Mouse (Mus musculus): ENCODE measurements around the gene Pip4k2a. TPM values are rescaled to one million over a fixed set of nuclear protein-coding genes. Genes with fewer than 3 reads are reported as not detected.
"Not testable (repeated sequence)": the region's sequence is repeated elsewhere in the genome, so short reads cannot be mapped to it uniquely, and the experiment has no call there.

The Pip4k2a gene
- polyA plus RNA-seq (2012; rRNA removed), result 6.9 and 9.5 TPM in 2 replicates

GRCm38 (mm10) chr2:18998054-18998478 is at the start of gene Pip4k2a, which contains the start of gene 4930426L09Rik:
Pip4k2a (minus strand) TSS chr2:18998126.
4930426L09Rik (plus strand) TSS chr2:18998343.
- peak within 1 kb of the TSS; percentile 94 for H3K4me3 ChIP-seq (replicated peaks; ENCODE audit: extremely low read depth, low read depth, low read length)
- H3K4me1 ChIP-seq (ENCODE audit: control insufficient read depth, insufficient read depth, low read length), result no peaks in the 10 kb centered on the region; the same call in 1 of the 2 replicates
- under 1% methylated on average over 64 of the region's 66 CpGs for WGBS
- DNase-seq, result peak; percentile 89
- TF ChIP-seq CTCF (IDR thresholded peaks at IDR 0.05; ENCODE audit: insufficient read depth, low read length) (no peak), POLR2A (IDR thresholded peaks at IDR 0.05; ENCODE audit: borderline replicate concordance, extremely low read depth, low read depth, low read length) (peak; percentile 75)

DNA sequence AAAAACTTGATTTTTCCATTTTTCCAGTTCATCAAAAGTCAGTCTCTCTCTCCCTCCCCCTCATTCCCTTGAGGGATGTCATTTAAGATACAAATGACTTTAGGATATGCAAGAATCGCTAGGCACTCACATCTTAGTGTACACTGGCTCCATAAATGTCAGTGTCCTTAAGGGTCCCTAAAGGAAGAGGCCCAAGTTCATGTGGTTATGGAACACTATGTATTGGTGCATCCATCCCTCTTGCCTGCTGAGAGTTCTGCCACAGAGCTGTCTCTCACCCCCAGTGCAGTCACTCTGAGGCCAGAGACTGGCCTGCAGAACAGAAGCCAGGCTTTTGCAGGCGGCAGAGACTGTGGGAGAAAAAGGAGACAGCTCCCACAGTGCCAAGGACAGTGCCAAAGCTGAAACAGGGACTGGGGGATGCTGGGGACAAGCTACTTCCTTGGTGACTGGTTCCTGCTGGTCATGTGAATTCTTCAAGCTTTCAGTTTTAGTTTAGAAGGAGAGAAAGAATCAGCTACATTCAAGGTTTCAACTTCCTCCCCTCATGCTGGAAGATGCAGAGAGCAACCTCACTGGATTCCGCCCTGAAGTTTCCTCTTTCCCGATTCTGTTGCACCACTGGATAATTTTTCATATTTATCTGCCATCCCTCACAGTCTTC is 40.1 kb upstream of the Pip4k2a start:
- no peak for DNase-seq
- 39% methylated on average over 4 of the region's 4 CpGs for WGBS
- TF ChIP-seq CTCF (IDR thresholded peaks at IDR 0.05; ENCODE audit: insufficient read depth, low read length), result no peak
- TF ChIP-seq POLR2A (IDR thresholded peaks at IDR 0.05; ENCODE audit: borderline replicate concordance, extremely low read depth, low read depth, low read length), result no peak
- H3K4me1 ChIP-seq (ENCODE audit: control insufficient read depth, insufficient read depth, low read length), result peaks cover 4% of the 10 kb centered on the region; the same call in 1 of the 2 replicates
- H3K4me3 ChIP-seq (replicated peaks; ENCODE audit: extremely low read depth, low read depth, low read length), result no peak overlapping the region

GRCm38 (mm10) chr2:19037430-19037829 is 39.5 kb upstream of the Pip4k2a start:
- 21% methylated on average over 4 of the region's 4 CpGs for WGBS
- Histone ChIP-seq H3K4me1 (ENCODE audit: control insufficient read depth, insufficient read depth, low read length) (peaks cover 4% of the 10 kb centered on the region; the same call in 1 of the 2 replicates), H3K4me3 (replicated peaks; ENCODE audit: extremely low read depth, low read depth, low read length) (no peak overlapping the region)
- TF ChIP-seq POLR2A (IDR thresholded peaks at IDR 0.05; ENCODE audit: borderline replicate concordance, extremely low read depth, low read depth, low read length) (no peak), CTCF (IDR thresholded peaks at IDR 0.05; ENCODE audit: insufficient read depth, low read length) (no peak)
- no peak for DNase-seq

GRCm38 (mm10) chr2:19024807-19025206 is 26.9 kb upstream of the Pip4k2a start:
- H3K4me3 ChIP-seq (replicated peaks; ENCODE audit: extremely low read depth, low read depth, low read length), result no peak overlapping the region
- TF ChIP-seq POLR2A (IDR thresholded peaks at IDR 0.05; ENCODE audit: borderline replicate concordance, extremely low read depth, low read depth, low read length), result no peak
- no peak for TF ChIP-seq CTCF (IDR thresholded peaks at IDR 0.05; ENCODE audit: insufficient read depth, low read length)
- no peaks in the 10 kb centered on the region for H3K4me1 ChIP-seq (ENCODE audit: control insufficient read depth, insufficient read depth, low read length)
- no peak for DNase-seq
- WGBS, result 37% methylated on average over 2 of the region's 2 CpGs

- Histone ChIP-seq H3K4me1 (ENCODE audit: control insufficient read depth, insufficient read depth, low read length) (no peaks in the 10 kb centered on the region), H3K4me3 (replicated peaks; ENCODE audit: extremely low read depth, low read depth, low read length) (no peak overlapping the region)
- DNase-seq, result no peak
- no peak for TF ChIP-seq CTCF (IDR thresholded peaks at IDR 0.05; ENCODE audit: insufficient read depth, low read length)
- TF ChIP-seq POLR2A (IDR thresholded peaks at IDR 0.05; ENCODE audit: borderline replicate concordance, extremely low read depth, low read depth, low read length), result no peak
- WGBS, result 46% methylated on average over 2 of the region's 2 CpGs
Measured at GRCm38 (mm10) chr2:19018034-19018433, 20.1 kb upstream of the Pip4k2a start.

- DNase-seq, result no peak
- no peak for TF ChIP-seq CTCF (IDR thresholded peaks at IDR 0.05; ENCODE audit: insufficient read depth, low read length)
- TF ChIP-seq POLR2A (IDR thresholded peaks at IDR 0.05; ENCODE audit: borderline replicate concordance, extremely low read depth, low read depth, low read length), result no peak
- 53% methylated on average over 1 of the region's 1 CpGs for WGBS
- no peak overlapping the region for H3K4me3 ChIP-seq (replicated peaks; ENCODE audit: extremely low read depth, low read depth, low read length)
- H3K4me1 ChIP-seq (ENCODE audit: control insufficient read depth, insufficient read depth, low read length), result no peaks in the 10 kb centered on the region
Measured at GRCm38 (mm10) chr2:19016839-19017238, 18.9 kb upstream of the Pip4k2a start.

DNA sequence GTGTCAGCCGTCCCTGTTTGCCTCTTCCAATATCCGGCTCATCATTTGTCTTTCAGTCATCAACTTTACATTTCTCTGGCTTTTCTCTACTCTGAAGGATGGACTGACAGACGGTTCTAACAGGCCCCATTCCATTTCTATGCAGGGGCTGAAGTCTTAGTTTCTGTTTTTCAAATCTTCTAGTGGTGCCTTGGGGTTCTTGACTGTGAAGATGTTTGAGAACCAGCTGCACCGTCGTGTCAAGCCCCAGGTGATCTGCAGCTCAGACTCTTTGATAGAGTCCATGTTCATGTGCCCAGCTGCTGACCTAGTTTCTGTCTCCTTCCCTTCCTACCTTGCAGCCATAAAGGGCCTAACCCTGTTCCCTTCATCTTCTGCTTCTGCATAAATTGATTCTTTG is 18.4 kb upstream of the Pip4k2a start:
- Histone ChIP-seq H3K4me1 (ENCODE audit: control insufficient read depth, insufficient read depth, low read length) (no peaks in the 10 kb centered on the region), H3K4me3 (replicated peaks; ENCODE audit: extremely low read depth, low read depth, low read length) (no peak overlapping the region)
- TF ChIP-seq POLR2A (IDR thresholded peaks at IDR 0.05; ENCODE audit: borderline replicate concordance, extremely low read depth, low read depth, low read length) (no peak), CTCF (IDR thresholded peaks at IDR 0.05; ENCODE audit: insufficient read depth, low read length) (no peak)
- WGBS, result 83% methylated on average over 5 of the region's 5 CpGs
- no peak for DNase-seq

- DNase-seq, result no peak
- 55% methylated on average over 6 of the region's 6 CpGs for WGBS
- TF ChIP-seq CTCF (IDR thresholded peaks at IDR 0.05; ENCODE audit: insufficient read depth, low read length) (no peak), POLR2A (IDR thresholded peaks at IDR 0.05; ENCODE audit: borderline replicate concordance, extremely low read depth, low read depth, low read length) (no peak)
- Histone ChIP-seq H3K4me3 (replicated peaks; ENCODE audit: extremely low read depth, low read depth, low read length) (no peak overlapping the region), H3K4me1 (ENCODE audit: control insufficient read depth, insufficient read depth, low read length) (no peaks in the 10 kb centered on the region)
Measured at GRCm38 (mm10) chr2:19011443-19011842, 13.5 kb upstream of the Pip4k2a start.

GRCm38 (mm10) chr2:19010541-19010940 is 12.6 kb upstream of the Pip4k2a start:
- not testable (repeated sequence) for H3K4me1 ChIP-seq (ENCODE audit: control insufficient read depth, insufficient read depth, low read length); H3K4me3 ChIP-seq (replicated peaks; ENCODE audit: extremely low read depth, low read depth, low read length); DNase-seq
- WGBS, result 81% methylated on average over 1 of the region's 1 CpGs

DNA sequence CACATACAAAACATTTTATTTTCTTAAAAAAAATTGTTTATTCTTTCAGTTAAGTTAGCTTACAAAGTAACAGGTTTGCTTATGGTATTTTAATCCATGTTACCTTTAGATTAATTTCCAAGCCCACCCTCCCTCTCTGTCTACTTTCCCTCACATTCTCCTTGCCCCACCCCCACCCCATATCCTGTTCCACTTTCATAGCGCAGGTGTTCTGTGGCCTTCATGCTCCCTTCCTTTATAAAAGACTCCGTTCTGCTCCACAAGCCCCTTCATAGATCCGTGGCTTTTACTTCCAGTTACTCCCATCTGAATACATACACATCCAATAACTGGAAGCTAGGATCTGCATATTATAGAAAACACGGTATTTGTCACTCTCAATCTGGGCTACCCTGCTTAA is 9.7 kb upstream of the Pip4k2a start:
- DNase-seq, result no peak
- 65% methylated on average over 4 of the region's 4 CpGs for WGBS
- TF ChIP-seq CTCF (IDR thresholded peaks at IDR 0.05; ENCODE audit: insufficient read depth, low read length) (no peak), POLR2A (IDR thresholded peaks at IDR 0.05; ENCODE audit: borderline replicate concordance, extremely low read depth, low read depth, low read length) (no peak)

More for the DNA sequence above, 9.7 kb upstream of the Pip4k2a start:
- Histone ChIP-seq H3K4me1 (ENCODE audit: control insufficient read depth, insufficient read depth, low read length) (peaks cover 4% of the 10 kb centered on the region; the same call in 1 of the 2 replicates), H3K4me3 (replicated peaks; ENCODE audit: extremely low read depth, low read depth, low read length) (no peak overlapping the region)

All from lung, adult 2 months (tissue).